Mouse (Mus musculus): ENCODE data around the gene Zic2.
"Not testable (repeated sequence)": the region's sequence is repeated elsewhere in the genome, so short reads cannot be mapped to it uniquely, and the experiment has no call there.

Gene Zic2

DNA sequence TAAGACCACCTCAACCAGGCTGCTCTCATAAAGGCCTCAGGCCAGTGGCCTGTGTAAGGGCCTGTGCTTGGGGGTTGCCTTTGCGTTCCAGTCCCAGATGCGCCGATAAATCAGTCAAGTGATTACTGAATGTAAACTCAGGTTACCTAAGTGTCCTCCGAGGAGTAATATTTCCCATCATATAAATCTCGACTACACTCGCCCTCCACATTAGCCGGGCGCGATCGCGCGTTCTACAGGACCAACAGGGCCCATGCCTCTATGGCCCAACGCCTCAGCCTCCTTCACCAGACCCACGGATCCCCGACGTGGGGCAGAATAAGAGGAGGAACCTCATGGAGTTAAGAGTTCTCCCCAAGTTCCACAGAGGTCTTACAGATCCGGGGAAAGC lies 12.6 kb upstream of the Zic2 start:
- DNase-seq, result no peak

GRCm38 (mm10) chr14:122463080-122463691 lies 12.0 kb upstream of the Zic2 start:
- no peak for DNase-seq

DNA sequence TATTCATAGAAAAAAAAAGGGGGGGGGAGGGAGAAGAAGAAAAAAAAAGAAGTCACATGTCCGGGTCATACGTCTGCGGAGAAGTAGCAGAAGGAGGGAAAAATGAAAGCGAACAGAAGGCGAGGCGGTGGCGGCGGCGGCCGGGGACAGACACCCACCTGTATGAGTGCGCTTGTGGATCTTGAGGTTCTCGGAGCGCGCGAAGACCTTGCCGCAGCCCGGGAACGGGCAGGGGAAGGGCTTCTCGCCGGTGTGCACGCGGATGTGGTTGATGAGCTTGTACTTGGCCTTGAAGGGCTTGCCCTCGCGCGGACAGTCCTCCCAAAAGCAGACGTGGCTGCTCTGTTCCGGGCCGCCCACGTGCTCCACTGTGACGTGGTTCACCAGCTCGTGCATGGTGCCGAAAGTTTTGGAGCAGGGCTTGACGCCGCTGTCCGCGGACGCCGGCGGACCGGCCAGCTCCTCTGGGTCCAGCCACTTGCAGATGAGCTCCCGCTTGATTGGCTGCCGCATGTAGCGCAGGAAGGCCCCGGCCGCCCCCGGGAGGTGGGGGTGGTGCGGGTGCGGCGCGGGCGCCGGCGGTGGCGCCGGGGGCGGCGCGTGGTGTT lies 11.4 kb upstream of the Zic2 start:
- not testable (repeated sequence) for DNase-seq

DNA sequence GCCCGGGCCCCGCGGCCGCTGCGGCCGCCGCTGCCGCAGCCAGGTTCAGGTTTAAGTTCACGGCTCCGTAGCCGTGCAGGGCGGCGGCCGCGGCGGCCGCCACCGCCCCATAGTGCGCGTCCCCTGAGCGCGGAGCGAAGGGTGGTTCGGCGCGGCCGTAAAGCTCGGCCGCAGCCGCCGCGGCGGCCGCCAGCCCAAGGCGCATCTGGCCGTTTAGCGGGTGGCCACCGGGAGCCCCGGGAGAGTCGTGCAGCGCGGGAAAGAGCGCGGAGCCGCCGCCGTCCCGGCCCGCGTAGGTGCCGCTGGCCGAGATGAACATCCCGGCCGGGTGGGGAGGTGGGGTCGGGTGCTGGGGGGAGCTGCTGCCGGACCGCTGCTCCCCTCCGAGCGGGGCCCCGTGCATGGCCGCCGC lies 10.9 kb upstream of the Zic2 start:
- DNase-seq, result no peak

- DNase-seq, result peak; percentile 61
Observed at GRCm38 (mm10) chr14:122464763-122465741, 10.2 kb upstream of the Zic2 start, which contains the start of gene Zic5. Gene Zic5 (minus strand): TSS chr14:122465677.

- no peak for DNase-seq
Observed at GRCm38 (mm10) chr14:122465931-122466490, 9.2 kb upstream of the Zic2 start.

- DNase-seq, result no peak
Observed at GRCm38 (mm10) chr14:122466756-122467362, 8.4 kb upstream of the Zic2 start.

- no peak for DNase-seq
Observed at GRCm38 (mm10) chr14:122467926-122468841, 7.1 kb upstream of the Zic2 start.

- DNase-seq, result no peak
Observed at GRCm38 (mm10) chr14:122468971-122469755, 6.1 kb upstream of the Zic2 start.

GRCm38 (mm10) chr14:122471449-122472085 lies 3.7 kb upstream of the Zic2 start:
- DNase-seq, result no peak

DNA sequence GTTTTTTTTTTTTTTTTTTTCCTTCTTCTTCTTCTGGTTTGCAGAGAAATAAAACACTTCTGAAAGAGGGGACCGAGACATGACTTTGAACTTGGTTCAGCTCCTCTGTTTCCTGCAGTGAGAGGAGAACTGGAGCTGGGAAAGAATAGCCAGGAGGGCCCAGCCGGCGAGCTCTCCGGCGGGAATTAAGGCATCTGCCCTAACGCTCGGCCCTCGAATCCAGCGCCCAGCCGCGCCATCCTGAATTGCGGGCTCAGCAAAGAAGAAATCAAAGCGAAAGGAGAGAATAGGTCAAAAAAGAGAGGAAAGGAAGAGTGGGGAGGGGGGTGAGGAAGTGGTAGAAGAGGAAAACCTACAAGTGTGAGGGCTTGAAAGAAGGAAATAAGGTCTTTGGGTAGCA lies 3.1 kb upstream of the Zic2 start:
- no peak for DNase-seq

GRCm38 (mm10) chr14:122472647-122473046 lies 2.6 kb upstream of the Zic2 start:
- no peak for DNase-seq

DNA sequence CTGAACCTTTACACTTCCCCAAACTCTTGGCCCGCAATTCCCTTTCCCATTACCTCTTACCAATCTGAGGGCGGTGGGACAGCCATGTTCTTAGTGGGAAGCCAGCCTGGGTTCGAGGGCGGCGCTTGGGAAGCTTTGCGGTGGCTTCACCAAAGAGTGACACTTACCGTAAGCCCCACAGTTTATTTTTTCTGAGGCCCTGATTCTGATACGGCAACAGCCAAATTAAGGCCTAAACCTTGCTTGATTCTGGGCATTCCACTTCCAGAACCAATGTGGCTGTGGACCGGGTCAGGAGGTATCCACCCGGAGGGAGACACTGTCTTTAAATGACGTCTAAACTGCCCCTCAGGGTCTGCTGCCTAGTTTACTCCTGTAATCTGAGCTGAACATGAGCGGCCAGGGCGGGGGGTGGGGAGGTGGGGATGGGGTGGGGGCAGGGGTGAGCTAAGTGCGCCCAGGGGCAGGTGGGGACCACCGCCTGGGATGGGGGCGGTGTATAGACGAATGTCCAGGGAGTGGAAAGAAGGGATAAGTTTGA lies 2.0 kb upstream of the Zic2 start:
- DNase-seq, result no peak

GRCm38 (mm10) chr14:122474041-122474890 lies 969 bp upstream of the Zic2 start:
- no peak for DNase-seq

DNA sequence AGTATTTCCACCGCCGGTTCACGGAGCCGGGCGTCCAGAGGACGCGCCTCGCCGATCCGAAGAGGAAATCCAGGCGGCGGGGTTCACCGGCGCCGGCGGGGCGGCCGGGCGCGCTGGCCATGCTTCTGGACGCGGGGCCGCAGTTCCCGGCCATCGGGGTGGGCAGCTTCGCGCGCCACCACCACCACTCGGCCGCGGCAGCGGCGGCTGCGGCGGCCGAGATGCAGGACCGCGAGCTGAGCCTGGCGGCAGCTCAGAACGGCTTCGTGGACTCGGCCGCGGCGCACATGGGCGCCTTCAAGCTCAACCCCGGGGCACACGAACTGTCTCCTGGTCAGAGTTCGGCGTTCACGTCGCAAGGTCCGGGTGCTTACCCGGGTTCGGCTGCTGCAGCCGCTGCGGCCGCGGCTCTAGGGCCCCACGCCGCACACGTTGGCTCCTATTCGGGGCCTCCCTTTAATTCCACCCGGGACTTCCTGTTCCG lies 364 bp downstream of the Zic2 start:
- no peak for DNase-seq

DNA sequence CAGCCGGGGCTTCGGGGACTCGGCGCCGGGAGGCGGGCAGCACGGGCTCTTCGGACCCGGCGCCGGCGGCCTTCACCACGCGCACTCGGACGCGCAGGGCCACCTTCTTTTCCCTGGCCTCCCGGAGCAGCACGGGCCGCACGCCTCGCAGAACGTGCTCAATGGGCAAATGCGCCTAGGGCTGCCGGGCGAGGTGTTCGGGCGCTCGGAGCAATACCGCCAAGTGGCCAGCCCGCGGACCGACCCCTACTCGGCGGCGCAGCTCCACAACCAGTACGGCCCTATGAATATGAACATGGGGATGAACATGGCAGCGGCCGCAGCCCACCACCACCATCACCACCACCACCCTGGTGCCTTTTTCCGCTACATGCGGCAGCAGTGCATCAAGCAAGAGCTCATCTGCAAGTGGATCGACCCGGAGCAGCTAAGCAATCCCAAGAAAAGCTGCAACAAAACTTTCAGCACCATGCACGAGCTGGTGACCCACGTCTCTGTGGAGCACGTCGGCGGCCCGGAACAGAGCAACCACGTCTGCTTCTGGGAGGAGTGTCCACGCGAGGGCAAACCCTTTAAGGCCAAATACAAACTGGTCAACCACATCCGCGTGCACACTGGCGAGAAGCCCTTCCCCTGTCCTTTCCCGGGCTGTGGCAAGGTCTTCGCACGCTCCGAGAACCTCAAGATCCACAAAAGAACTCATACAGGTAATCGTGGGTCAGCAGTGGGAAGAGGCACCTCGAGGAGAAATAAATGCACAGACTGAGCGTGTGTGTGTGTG lies 996 bp downstream of the Zic2 start:
- DNase-seq, result no peak

- no peak for DNase-seq
Observed at GRCm38 (mm10) chr14:122476822-122477215, 1.6 kb downstream of the Zic2 start.

GRCm38 (mm10) chr14:122477261-122477671 lies 2.0 kb downstream of the Zic2 start:
- no peak for DNase-seq

Data from right cerebral cortex, postnatal 4 days (tissue).